Mouse (Mus musculus) embryonic fibroblast, embryonic 13.5 days (primary cell): ENCODE measurements at regions not wholly inside any gene's neighbourhood (a gene's known extent, or its start where the extent isn't known, plus 50 kb on each side); places are given as distances from the start of the nearest gene placed in this dataset.

ENCODE experiments used
- CTCF ChIP-seq: IDR thresholded peaks from 2 replicates; pipeline ENCODE4 v1.5.1; 2011; ENCODE audit warnings: mild to moderate bottlenecking, control low read depth, low read length, moderate library complexity, borderline replicate concordance; ENCODE audit not compliant: insufficient read depth
- POLR2A ChIP-seq: IDR thresholded peaks from 2 replicates; pipeline ENCODE4 v1.6.1; 2011; ENCODE audit warnings: low read depth, mild to moderate bottlenecking, control low read depth, low read length, moderate library complexity

- TF ChIP-seq CTCF (no peak), POLR2A (no peak)
Observed at GRCm38 (mm10) chr5:12219424-12220107, 163.6 kb upstream of the Sema3d start.
